Mouse (Mus musculus): ENCODE results near the gene Cd47.

DNA sequence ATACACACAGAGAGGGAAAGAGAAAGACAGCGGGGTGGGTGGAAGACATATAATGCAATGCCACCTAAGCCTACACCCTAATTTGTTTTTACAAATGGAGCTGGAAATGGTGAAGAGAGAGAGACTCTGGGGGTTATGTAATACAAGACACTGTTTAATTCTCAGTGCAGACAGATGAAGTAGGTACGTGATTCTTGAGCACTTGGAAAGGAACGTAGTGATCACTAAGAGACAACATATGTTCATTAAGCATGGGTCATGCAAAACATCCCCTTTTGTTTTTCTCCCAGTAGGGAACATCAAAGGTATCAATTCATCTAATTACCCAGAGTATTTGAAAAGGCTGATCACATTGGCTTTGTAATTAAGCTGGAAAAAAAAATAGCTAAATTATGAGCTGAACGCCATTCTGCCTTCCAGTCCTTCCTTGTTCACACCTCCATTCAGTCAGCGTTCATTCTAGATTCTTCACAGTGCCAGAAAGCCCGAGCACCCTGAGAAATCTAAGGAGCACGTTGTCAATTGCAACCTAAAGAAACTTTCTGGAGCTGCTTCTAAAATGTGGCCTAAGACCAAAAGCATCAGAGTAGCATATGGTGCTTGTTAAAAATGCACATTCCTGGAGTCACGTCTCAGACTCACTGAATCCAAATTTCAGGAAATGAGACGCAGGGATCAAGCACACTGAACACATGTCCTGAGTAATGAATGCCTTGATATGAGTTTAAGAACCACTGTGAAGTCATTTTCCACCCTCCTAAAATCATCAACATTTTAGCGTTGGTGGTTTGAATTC lies 12.7 kb downstream of the Cd47 start:
- TF ChIP-seq CTCF (IDR thresholded peaks at IDR 0.05) (no peak), POLR2A (IDR thresholded peaks at IDR 0.05; ENCODE audit: insufficient read depth, low read depth, low read length) (no peak)
